ENCODE assay signal across 10 mouse cellular contexts in the genomic region with DNA sequence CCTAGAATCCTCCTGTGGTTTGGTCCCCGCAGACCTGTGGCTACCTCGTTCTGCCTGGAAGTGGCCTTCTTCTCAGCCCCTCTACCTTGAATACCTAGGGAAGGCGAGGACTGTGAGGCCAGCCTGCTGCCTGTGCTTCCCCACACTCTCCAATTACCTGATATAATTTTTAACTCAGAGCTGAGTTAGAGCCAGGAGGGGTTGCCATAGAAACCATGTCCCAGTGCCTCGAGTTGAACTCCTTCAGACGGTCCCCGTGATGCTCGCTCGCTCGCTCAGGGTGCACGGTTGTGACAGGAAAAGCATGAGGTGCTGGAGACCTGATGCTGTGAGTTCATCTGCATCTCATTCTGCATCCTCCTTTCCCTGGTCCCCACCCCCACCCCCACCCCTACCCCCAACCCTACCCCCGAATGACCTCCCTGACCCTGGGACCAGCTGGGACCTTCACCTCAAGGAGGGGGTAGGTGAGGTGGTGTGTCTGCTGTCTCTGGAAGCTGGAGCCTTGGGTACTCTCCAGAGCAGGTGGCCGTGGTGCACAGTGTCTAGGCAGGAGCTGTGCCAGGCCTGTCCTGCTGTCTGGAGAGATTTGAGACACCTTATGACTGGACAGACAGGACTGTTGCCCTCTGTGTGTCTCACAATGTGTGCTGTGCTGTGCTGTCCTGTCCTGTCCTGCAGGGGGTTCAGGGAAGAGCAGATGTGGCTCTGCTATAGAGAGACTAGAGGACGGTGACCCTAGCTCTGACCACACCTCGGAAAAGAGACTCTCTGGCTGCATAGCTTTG. TPM values are rescaled to one million over a fixed set of nuclear protein-coding genes. Genes with fewer than 3 reads are reported as not detected.
DNase-seq lines count a peak whose midpoint lies in the region; ATAC-seq and TF ChIP-seq lines count a peak whose summit lies in the region.
"Had no signal": no experiment of that assay in that cellular context is flagged by ENCODE, and none has a peak within 500 bp of the region (broad histone marks: within the 10 kb centered on the region; RNA-seq: fewer than 3 reads in every experiment).

No protein-coding gene starts in this region.

- H3K4me2 ChIP-seq in neural tube, embryonic 12.5 days (replicated peaks), result no peak overlapping the region
- H3K4me2 ChIP-seq in kidney, embryonic 16.5 days (replicated peaks; ENCODE audit: low read depth, low read length), result no peak overlapping the region
- no peak overlapping the region for H3K4me2 ChIP-seq in stomach, postnatal 0 days (replicated peaks; ENCODE audit: low read depth)
- H3K4me2 ChIP-seq: liver, embryonic 15.5 days had no signal

- peaks cover 19% of the 10 kb centered on the region; the same call in 1 of the 2 replicates for H3K4me1 ChIP-seq in neural tube, embryonic 12.5 days
- H3K4me1 ChIP-seq in kidney, embryonic 16.5 days (ENCODE audit: insufficient read depth, low read length), result peaks cover 4% of the 10 kb centered on the region; the same call in 1 of the 2 replicates
- no peaks in the 10 kb centered on the region for H3K4me1 ChIP-seq in stomach, postnatal 0 days (replicated peaks; ENCODE audit: control insufficient read depth, insufficient read depth)
- H3K4me1 ChIP-seq in heart, embryonic 10.5 days, result peaks cover 6% of the 10 kb centered on the region; the same call in 1 of the 2 replicates
- H3K4me1 ChIP-seq: liver, embryonic 15.5 days had no signal

- H3K9ac ChIP-seq in neural tube, embryonic 12.5 days, result no peak overlapping the region
- H3K9ac ChIP-seq in kidney, embryonic 16.5 days (replicated peaks; ENCODE audit: low read length), result no peak overlapping the region
- no peak overlapping the region for H3K9ac ChIP-seq in stomach, postnatal 0 days (ENCODE audit: low read length)
- H3K9ac ChIP-seq: liver, embryonic 15.5 days had no signal

- ATAC-seq in neural tube, embryonic 12.5 days (ENCODE audit: low FRiP score, low read depth), result 0 out of 2 replicates have a peak, but pooled peaks have one; percentile 54
- ATAC-seq in kidney, embryonic 16.5 days (ENCODE audit: low FRiP score, low TSS enrichment), result peak; percentile 62; the same call in 1 of the 2 replicates
- ATAC-seq in stomach, postnatal 0 days (ENCODE audit: low FRiP score, low TSS enrichment), result 0 out of 2 replicates have a peak, but pooled peaks have one; percentile 21
- no peak for ATAC-seq in CD4-positive, CD25-positive, alpha-beta regulatory T cell, adult 4 months

- H3K9me3 ChIP-seq in neural tube, embryonic 12.5 days, result no peaks in the 10 kb centered on the region
- no peaks in the 10 kb centered on the region for H3K9me3 ChIP-seq in kidney, embryonic 16.5 days (ENCODE audit: low read length)
- H3K9me3 ChIP-seq in stomach, postnatal 0 days (ENCODE audit: control insufficient read depth, low read length), result no peaks in the 10 kb centered on the region
- no peaks in the 10 kb centered on the region for H3K9me3 ChIP-seq in heart, embryonic 10.5 days
- H3K9me3 ChIP-seq: liver, embryonic 15.5 days had no signal

- H3K27ac ChIP-seq in neural tube, embryonic 12.5 days, result no peak overlapping the region
- no peak overlapping the region for H3K27ac ChIP-seq in kidney, embryonic 16.5 days (ENCODE audit: low read length)
- H3K27ac ChIP-seq in stomach, postnatal 0 days (replicated peaks), result no peak overlapping the region
- H3K27ac ChIP-seq in heart, embryonic 10.5 days, result no peak overlapping the region
- H3K27ac ChIP-seq: liver, embryonic 15.5 days had no signal

- 61% methylated on average over 14 of the region's 14 CpGs for WGBS in neural tube, embryonic 12.5 days
- WGBS in kidney, embryonic 16.5 days, result 56% methylated on average over 14 of the region's 14 CpGs
- WGBS in stomach, postnatal 0 days, result 48% methylated on average over 14 of the region's 14 CpGs
- WGBS in heart, embryonic 10.5 days, result 48% methylated on average over 14 of the region's 14 CpGs

- TF ChIP-seq EP300 in stomach, postnatal 0 days (optimal IDR thresholded peaks at IDR 0.05), result no peak

- DNase-seq in cerebellum, postnatal 14 days, result peak; percentile 42
- DNase-seq in cerebellum, adult 9-11 months, result no peak
- DNase-seq in neural tube, embryonic 10.5 days (ENCODE audit: extremely low spot score, low spot score), result no peak
- no peak for DNase-seq in stomach, postnatal 0 days (ENCODE audit: low spot score)
- no peak for DNase-seq in heart, embryonic 10.5 days (ENCODE audit: low spot score)
- DNase-seq: gastrocnemius, postnatal 10 days had no signal

- no peak for TF ChIP-seq CTCF in stomach, postnatal 0 days (IDR thresholded peaks at IDR 0.05; ENCODE audit: low read depth)

- no peaks in the 10 kb centered on the region for H3K36me3 ChIP-seq in neural tube, embryonic 12.5 days
- H3K36me3 ChIP-seq in kidney, embryonic 16.5 days (ENCODE audit: insufficient read depth, low read length), result no peaks in the 10 kb centered on the region
- H3K36me3 ChIP-seq in stomach, postnatal 0 days (ENCODE audit: control insufficient read depth, insufficient read depth, low read length), result no peaks in the 10 kb centered on the region
- no peaks in the 10 kb centered on the region for H3K36me3 ChIP-seq in heart, embryonic 10.5 days
- H3K36me3 ChIP-seq: liver, embryonic 15.5 days had no signal

- H3K27me3 ChIP-seq in neural tube, embryonic 12.5 days (replicated peaks), result peaks cover 4% of the 10 kb centered on the region; the same call in 1 of the 2 replicates
- no peaks in the 10 kb centered on the region for H3K27me3 ChIP-seq in kidney, embryonic 16.5 days (ENCODE audit: insufficient read depth, low read length)
- no peaks in the 10 kb centered on the region for H3K27me3 ChIP-seq in stomach, postnatal 0 days (ENCODE audit: control insufficient read depth, insufficient read depth, low read length)
- H3K27me3 ChIP-seq in heart, embryonic 10.5 days (ENCODE audit: insufficient read depth, poor library complexity, severe bottlenecking), result peaks cover 32% of the 10 kb centered on the region
- H3K27me3 ChIP-seq: liver, embryonic 15.5 days had no signal

- H3K4me3 ChIP-seq in neural tube, embryonic 12.5 days, result no peak overlapping the region
- no peak overlapping the region for H3K4me3 ChIP-seq in kidney, embryonic 16.5 days (ENCODE audit: low read length)
- H3K4me3 ChIP-seq in stomach, postnatal 0 days (ENCODE audit: low read depth, low read length), result no peak overlapping the region
- no peak overlapping the region for H3K4me3 ChIP-seq in heart, embryonic 10.5 days
- H3K4me3 ChIP-seq: liver, embryonic 15.5 days had no signal

RNA-seq across cellular contexts. Expression of a gene that starts 16.8 kb away (rescaled TPM):
- polyA plus RNA-seq in neural tube, embryonic 12.5 days (2016; fragmentation: Nextera tagmentation; extraction: Ambion mirVana), result 0.78 and 1.1 TPM in 2 replicates
- 0.13 and 0.49 TPM in 2 replicates for polyA plus RNA-seq in kidney, embryonic 16.5 days (2015; fragmentation: Nextera tagmentation; extraction: Ambion mirVana)
- polyA plus RNA-seq in stomach, postnatal 0 days (2015; fragmentation: Nextera tagmentation; extraction: Ambion mirVana), result 0.08 TPM in 2 replicates
- 0.11 TPM in 1 of 2 replicates, not detected in the other for polyA plus RNA-seq in heart, embryonic 10.5 days (2016; fragmentation: Nextera tagmentation; extraction: Ambion mirVana)
- polyA plus RNA-seq in CD4-positive, CD25-positive, alpha-beta regulatory T cell, adult 4 months (2017; shearing (Covaris generic)), result under 1 TPM in 1 of 2 experiments, not detected in 1; 0.66 TPM

Comparison
In these comparisons a context has a peak if more than half of its experiments do, and no peak if none do; other contexts are left out.
1. DNase-seq: peak in cerebellum, postnatal 14 days (2 of 2); none in cerebellum, adult 9-11 months (single experiment), neural tube, embryonic 10.5 days (single experiment), stomach, postnatal 0 days (single experiment) and heart, embryonic 10.5 days (single experiment).